Mouse (Mus musculus) myocyte (in vitro differentiated cells): ENCODE data around the gene Npas1.

Experiments used
- E2F4 ChIP-seq: IDR thresholded peaks from one replicate; pipeline ENCODE4 v1.6.1; 2011; ENCODE audit warnings: mild to moderate bottlenecking, control low read depth, moderate library complexity; ENCODE audit not compliant: insufficient read depth
- POLR2A ChIP-seq: IDR thresholded peaks from one replicate; pipeline ENCODE4 v1.6.1; 2011; ENCODE audit warnings: low read depth, mild to moderate bottlenecking, control low read depth, moderate library complexity; ENCODE audit not compliant: insufficient read length
- POLR2AphosphoS2 ChIP-seq: IDR thresholded peaks from one replicate; pipeline ENCODE4 v1.6.1; 2011; ENCODE audit warnings: low read depth, control low read depth; ENCODE audit not compliant: insufficient read length
- TCF12 ChIP-seq: IDR thresholded peaks from one replicate; pipeline ENCODE4 v1.6.1; 2011; ENCODE audit warnings: mild to moderate bottlenecking, control low read depth; ENCODE audit not compliant: poor library complexity, insufficient read depth, severe bottlenecking
- USF1 ChIP-seq: IDR thresholded peaks from one replicate; pipeline ENCODE4 v1.6.1; 2011; ENCODE audit warnings: low read depth, mild to moderate bottlenecking, control low read depth, moderate library complexity

GRCm38 (mm10) chr7:16411100-16411499 lies 66.4 kb downstream of the Npas1 start:
- TF ChIP-seq POLR2AphosphoS2 (no peak), TCF12 (no peak), POLR2A (no peak), E2F4 (no peak), USF1 (no peak)
